Mouse (Mus musculus) C2C12 (cell line): ENCODE data around the gene Dpp10. TPM values are rescaled to one million over a fixed set of nuclear protein-coding genes. Genes with fewer than 3 reads are reported as not detected.

Source experiments
- H3K27me3 ChIP-seq: one replicate; pipeline ENCODE4 v1.6.1; 2011; ENCODE audit not compliant: control insufficient read depth, insufficient read depth, insufficient read length
- H3K36me3 ChIP-seq: one replicate; pipeline ENCODE4 v1.6.1; 2011; ENCODE audit not compliant: control insufficient read depth, insufficient read depth
- H3K4me3 ChIP-seq: one replicate; pipeline ENCODE4 v1.5.1; 2011; ENCODE audit warnings: mild to moderate bottlenecking, control low read depth; ENCODE audit not compliant: poor library complexity, insufficient read depth, severe bottlenecking
- H3K79me2 ChIP-seq: one replicate; pipeline ENCODE4 v1.6.1; 2011; ENCODE audit not compliant: control insufficient read depth, insufficient read depth
- H3K79me3 ChIP-seq: one replicate; pipeline ENCODE4 v1.6.1; 2011; ENCODE audit warnings: low read depth, control low read depth
- H3ac ChIP-seq: one replicate; pipeline ENCODE3; 2011; ENCODE audit warnings: low read depth; ENCODE audit not compliant: control insufficient read depth, insufficient read length
- CEBPB ChIP-seq: IDR thresholded peaks from one replicate; pipeline ENCODE4 v1.6.1; 2011; ENCODE audit warnings: low read depth, mild to moderate bottlenecking, control low read depth, moderate library complexity
- CTCF ChIP-seq: IDR thresholded peaks from one replicate; pipeline ENCODE4 v1.5.1; 2011; ENCODE audit not compliant: control insufficient read depth, insufficient read depth, insufficient read length
- FOSL1 ChIP-seq: IDR thresholded peaks from one replicate; pipeline ENCODE4 v1.8.0; 2011; ENCODE audit warnings: mild to moderate bottlenecking, low read length; ENCODE audit not compliant: poor library complexity, insufficient read depth, severe bottlenecking
- MAX ChIP-seq: IDR thresholded peaks from one replicate; pipeline ENCODE4 v1.6.1; 2011; ENCODE audit warnings: mild to moderate bottlenecking, control low read depth
- MYOD1 ChIP-seq: IDR thresholded peaks from one replicate; pipeline ENCODE4 v1.6.1; 2011; ENCODE audit warnings: low read depth; ENCODE audit not compliant: control insufficient read depth, insufficient read length
- MYOG ChIP-seq: IDR thresholded peaks from one replicate; pipeline ENCODE4 v1.6.1; 2011; ENCODE audit not compliant: control insufficient read depth, insufficient read length; ENCODE audit errors: extremely low read depth
- USF1 ChIP-seq: IDR thresholded peaks from one replicate; pipeline ENCODE4 v1.6.1; 2011; ENCODE audit warnings: low read depth, mild to moderate bottlenecking, control low read depth, moderate library complexity
- long read RNA-seq, 2 experiments: library from polyadenylated mRNA; unstranded; transcript quantifications; one replicate each; pipeline ENCODE4 v2.0.0; 2019 to 2020
- polyA plus RNA-seq: library from polyadenylated mRNA; unstranded; fragments of >200 nt; fragmentation: generic; extraction: Trizol; gene quantifications from one replicate; pipeline ENCODE4 v1.2.1, GENCODE M21; 2012; ENCODE audit warnings: missing spikeins

Gene Dpp10
- not detected for polyA plus RNA-seq
- long read RNA-seq, experiment 1: 0 reads
- long read RNA-seq, experiment 2: 0 reads

- Histone ChIP-seq H3K79me3 (no peaks in the 10 kb centered on the region), H3K27me3 (no peaks in the 10 kb centered on the region), H3ac (no peak within 1 kb of the TSS), H3K36me3 (no peaks in the 10 kb centered on the region), H3K79me2 (no peaks in the 10 kb centered on the region), H3K4me3 (no peak within 1 kb of the TSS)
- no peak for TF ChIP-seq MYOG
- TF ChIP-seq USF1: no peak
- TF ChIP-seq MAX: no peak
- TF ChIP-seq CEBPB: no peak
- no peak for TF ChIP-seq CTCF
These were observed at the start of gene Dpp10 for GRCm38 (mm10) chr1:124044925-124045640. Dpp10 (minus strand) TSS chr1:124045559.

GRCm38 (mm10) chr1:124048544-124048943 lies 3.2 kb upstream of the Dpp10 start:
- no peaks in the 10 kb centered on the region for H3K27me3 ChIP-seq
- no peaks in the 10 kb centered on the region for H3K79me3 ChIP-seq
- no peak overlapping the region for H3ac ChIP-seq

GRCm38 (mm10) chr1:124045761-124046300 lies 472 bp upstream of the Dpp10 start:
- Histone ChIP-seq H3K36me3 (no peaks in the 10 kb centered on the region), H3K79me2 (no peaks in the 10 kb centered on the region), H3ac (no peak overlapping the region), H3K79me3 (no peaks in the 10 kb centered on the region), H3K27me3 (no peaks in the 10 kb centered on the region), H3K4me3 (no peak overlapping the region)
- TF ChIP-seq CTCF: no peak
- TF ChIP-seq MAX: no peak
- TF ChIP-seq FOSL1: no peak
- no peak for TF ChIP-seq USF1

More at GRCm38 (mm10) chr1:124048544-124048943, 3.2 kb upstream of the Dpp10 start:
- Histone ChIP-seq H3K36me3 (no peaks in the 10 kb centered on the region), H3K79me2 (no peaks in the 10 kb centered on the region), H3K4me3 (no peak overlapping the region)
- no peak for TF ChIP-seq CEBPB
- no peak for TF ChIP-seq MYOD1
- TF ChIP-seq CTCF: no peak
- TF ChIP-seq FOSL1: no peak
- no peak for TF ChIP-seq MYOG
- TF ChIP-seq MAX: no peak
- TF ChIP-seq USF1: no peak

DNA sequence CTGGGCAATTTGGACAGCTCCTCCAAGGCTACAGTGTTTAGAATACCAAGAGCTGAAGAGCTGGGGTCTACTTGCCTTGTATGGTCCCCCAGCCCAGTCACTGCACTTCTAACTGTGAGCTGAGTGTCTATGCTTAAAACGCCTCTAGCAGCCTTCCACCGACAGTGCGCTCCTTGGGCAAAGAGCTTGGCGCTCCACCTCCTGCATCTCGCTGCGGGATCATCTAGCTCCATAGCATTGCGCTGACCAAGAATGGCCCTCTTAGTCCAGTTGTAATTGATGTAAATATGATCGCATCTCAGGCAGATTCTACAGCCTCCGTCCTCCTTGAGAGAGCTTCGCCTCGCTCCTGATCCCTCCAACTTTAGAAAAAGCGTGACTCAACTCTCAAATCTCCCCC lies 1.2 kb downstream of the Dpp10 start:
- Histone ChIP-seq H3K36me3 (no peaks in the 10 kb centered on the region), H3K79me2 (no peaks in the 10 kb centered on the region), H3K4me3 (no peak overlapping the region), H3ac (no peak overlapping the region), H3K79me3 (no peaks in the 10 kb centered on the region), H3K27me3 (no peaks in the 10 kb centered on the region)
- TF ChIP-seq CEBPB (no peak), USF1 (no peak), FOSL1 (no peak), MYOD1 (no peak), CTCF (no peak), MYOG (no peak), MAX (no peak)

- H3K36me3 ChIP-seq: no peaks in the 10 kb centered on the region
- no peaks in the 10 kb centered on the region for H3K79me2 ChIP-seq
- H3K79me3 ChIP-seq: no peaks in the 10 kb centered on the region
- no peak overlapping the region for H3ac ChIP-seq
- H3K4me3 ChIP-seq: no peak overlapping the region
- H3K27me3 ChIP-seq: no peaks in the 10 kb centered on the region
- TF ChIP-seq CTCF (no peak), CEBPB (no peak), MAX (no peak), FOSL1 (no peak), MYOD1 (no peak), MYOG (no peak), USF1 (no peak)
These were observed 1.9 kb downstream of the Dpp10 start for GRCm38 (mm10) chr1:124043421-124043820.

DNA sequence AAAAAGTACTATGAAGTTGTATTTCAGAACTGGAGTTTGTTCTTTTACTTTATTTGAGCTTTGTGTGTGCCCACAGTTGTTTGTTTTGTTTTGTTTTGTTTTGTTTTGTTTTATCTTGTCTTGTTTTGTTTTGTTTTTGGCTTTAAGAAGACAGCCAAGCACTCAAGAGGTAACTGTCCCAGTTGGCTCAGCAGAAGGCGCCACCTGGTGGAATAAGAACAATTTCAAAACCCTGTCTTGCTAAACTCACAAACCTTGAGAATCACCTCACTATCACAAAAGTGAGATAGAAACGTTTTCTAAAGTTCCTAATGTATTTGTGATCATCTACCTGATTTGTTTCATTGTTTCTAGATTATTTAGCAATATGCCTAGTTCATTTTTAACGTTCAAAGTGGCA lies 3.8 kb downstream of the Dpp10 start:
- Histone ChIP-seq H3K27me3 (no peaks in the 10 kb centered on the region), H3K4me3 (no peak overlapping the region), H3K79me3 (no peaks in the 10 kb centered on the region), H3K36me3 (no peaks in the 10 kb centered on the region), H3ac (no peak overlapping the region), H3K79me2 (no peaks in the 10 kb centered on the region)
- TF ChIP-seq MAX: no peak
- TF ChIP-seq USF1: no peak
- no peak for TF ChIP-seq FOSL1
- no peak for TF ChIP-seq MYOD1
- no peak for TF ChIP-seq CEBPB
- TF ChIP-seq MYOG: no peak
- no peak for TF ChIP-seq CTCF
